Mouse (Mus musculus) stomach, embryonic 15.5 days (tissue): ENCODE results near the gene Stra6. TPM values are rescaled to one million over a fixed set of nuclear protein-coding genes. Genes with fewer than 3 reads are reported as not detected.
A peak's percentile ranks its signal among the peaks of the same experiment; 100 is the strongest.

Experiments used
- ATAC-seq: fragments of 200-750 bp; cut with Nextera tagmentation; 2 replicates; pipeline ENCODE4 v1.8.0; 2017; ENCODE audit warnings: low read depth, moderate number of reproducible peaks, moderate TSS enrichment; ENCODE audit not compliant: insufficient read depth, low FRiP score
- H3K27ac ChIP-seq: fragments of 300-500 bp; sonication (generic); 2 replicates; pipeline ENCODE4 v1.5.1; 2015; ENCODE audit warnings: mild to moderate bottlenecking, inconsistent platforms
- H3K27me3 ChIP-seq: fragments of 300-500 bp; sonication (generic); replicated peaks from 2 replicates; pipeline ENCODE4 v1.6.1; 2015; ENCODE audit warnings: inconsistent platforms
- H3K36me3 ChIP-seq: fragments of 300-500 bp; sonication (generic); 2 replicates; pipeline ENCODE4 v1.6.1; 2015; ENCODE audit warnings: inconsistent platforms
- H3K4me1 ChIP-seq: fragments of 300-500 bp; sonication (generic); 2 replicates; pipeline ENCODE4 v1.6.1; 2015; ENCODE audit warnings: inconsistent platforms
- H3K4me2 ChIP-seq: fragments of 300-500 bp; sonication (generic); 2 replicates; pipeline ENCODE4 v1.6.1; 2015; ENCODE audit warnings: mild to moderate bottlenecking, inconsistent platforms
- H3K4me3 ChIP-seq: fragments of 300-500 bp; sonication (generic); replicated peaks from 2 replicates; pipeline ENCODE4 v1.5.1; 2015; ENCODE audit warnings: inconsistent platforms
- H3K9ac ChIP-seq: fragments of 300-500 bp; sonication (generic); 2 replicates; pipeline ENCODE4 v1.6.1; 2015; ENCODE audit warnings: inconsistent platforms
- H3K9me3 ChIP-seq: fragments of 300-500 bp; sonication (generic); 2 replicates; pipeline ENCODE4 v1.6.1; 2016; ENCODE audit warnings: inconsistent platforms
- WGBS: fragments of 180-500 bp; shearing (Covaris S2); methylation state at CpG from one replicate; pipeline ENCODE4 v1.1.7; 2015; 5-methylcytosine and 5-hydroxymethylcytosine counted together
- polyA plus RNA-seq: library from polyadenylated mRNA; unstranded; fragments of >200 nt; fragmentation: Nextera tagmentation; extraction: Ambion mirVana; gene quantifications from 2 replicates; pipeline ENCODE4 v1.2.1, GENCODE M21; 2015

Stra6 gene
- polyA plus RNA-seq: 1.8 and 3.3 TPM in 2 replicates

DNA sequence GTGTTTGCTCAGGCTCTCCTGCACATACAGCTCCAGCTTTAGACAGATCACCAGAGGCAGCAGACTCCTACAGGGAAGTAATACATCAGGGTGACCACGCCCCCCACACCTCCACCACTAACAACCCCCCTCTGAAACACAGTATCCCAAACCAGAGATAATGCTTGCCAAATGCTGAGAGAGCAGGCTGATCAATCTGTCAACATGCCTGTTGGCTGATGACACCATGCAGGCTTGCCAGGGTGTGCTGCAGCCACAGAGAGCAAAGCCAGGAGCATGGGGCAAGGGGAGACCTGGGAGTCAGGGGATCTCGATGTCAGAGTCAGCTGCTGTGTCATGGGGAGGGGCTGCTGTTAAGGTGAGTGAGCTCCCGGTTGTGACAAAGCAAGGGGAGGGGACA lies at the start of gene Stra6:
Gene Stra6, plus strand, starts transcription at position 258 of the 400 bp plus-strand sequence.
- Histone ChIP-seq H3K36me3 (no peaks in the 10 kb centered on the region), H3K4me3 (no peak within 1 kb of the TSS), H3K4me1 (0 out of 2 replicates have a peak, but pooled peaks cover 5% of the 10 kb centered on the region), H3K9ac (no peak within 1 kb of the TSS), H3K9me3 (no peaks in the 10 kb centered on the region), H3K27ac (no peak within 1 kb of the TSS), H3K4me2 (no peak within 1 kb of the TSS), H3K27me3 (no peaks in the 10 kb centered on the region)
- 5% methylated on average over 3 of the region's 3 CpGs for WGBS
- ATAC-seq: no peak

DNA sequence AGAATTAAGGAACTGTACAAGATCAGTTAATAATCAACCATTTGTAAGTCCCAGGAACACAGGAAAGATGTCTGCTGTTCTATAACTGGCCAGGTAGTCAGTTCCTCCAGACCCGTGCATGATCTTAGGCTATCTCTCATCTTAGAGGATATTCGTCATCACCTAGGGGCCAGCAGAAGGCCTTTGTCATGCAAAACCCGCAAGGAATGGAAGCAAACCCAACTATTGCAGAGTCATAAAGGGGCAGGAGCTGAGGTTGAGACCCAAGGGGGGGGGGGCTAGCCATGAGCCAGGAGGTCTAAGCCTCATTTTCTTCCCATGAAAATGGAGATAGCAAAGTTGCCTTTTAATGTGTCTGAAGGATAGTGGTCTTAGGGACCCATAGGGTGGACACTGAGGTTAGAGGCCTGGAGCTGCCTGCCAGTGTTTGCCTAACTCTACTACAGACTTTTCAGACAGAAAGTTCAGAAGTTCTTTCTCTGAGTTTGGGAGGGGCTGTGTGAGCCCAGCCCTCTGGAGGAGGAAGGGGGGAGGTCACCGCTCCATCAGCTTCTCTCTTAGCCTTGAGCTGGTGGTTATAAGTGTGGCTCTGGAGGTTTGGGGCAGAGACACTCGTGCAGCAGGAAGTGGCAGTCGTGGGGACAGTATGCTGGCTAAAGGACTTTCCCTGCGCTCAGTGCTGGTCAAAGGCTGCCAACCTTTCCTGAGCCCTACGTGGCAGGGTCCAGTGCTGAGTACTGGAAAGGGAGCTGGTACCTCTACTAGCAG lies 49.0 kb upstream of the Stra6 start:
- Histone ChIP-seq H3K4me2 (no peak overlapping the region), H3K9ac (no peak overlapping the region), H3K27me3 (no peaks in the 10 kb centered on the region), H3K4me3 (no peak overlapping the region), H3K9me3 (no peaks in the 10 kb centered on the region), H3K4me1 (0 out of 2 replicates have a peak, but pooled peaks cover 3% of the 10 kb centered on the region), H3K36me3 (no peaks in the 10 kb centered on the region), H3K27ac (no peak overlapping the region)
- peak; percentile 27; the same call in 1 of the 2 replicates for ATAC-seq
- WGBS: 45% methylated on average over 8 of the region's 8 CpGs

- H3K4me2 ChIP-seq: no peak overlapping the region
- ATAC-seq: no peak
- no peaks in the 10 kb centered on the region for H3K9me3 ChIP-seq
- WGBS: 85% methylated on average over 6 of the region's 6 CpGs
- H3K36me3 ChIP-seq: no peaks in the 10 kb centered on the region
- 0 out of 2 replicates have a peak, but pooled peaks cover 1% of the 10 kb centered on the region for H3K27me3 ChIP-seq
- no peak overlapping the region for H3K27ac ChIP-seq
- H3K4me1 ChIP-seq: 0 out of 2 replicates have a peak, but pooled peaks cover 3% of the 10 kb centered on the region
- no peak overlapping the region for H3K9ac ChIP-seq
- no peak overlapping the region for H3K4me3 ChIP-seq
Measured at GRCm38 (mm10) chr9:58015856-58016255, 47.7 kb upstream of the Stra6 start.

DNA sequence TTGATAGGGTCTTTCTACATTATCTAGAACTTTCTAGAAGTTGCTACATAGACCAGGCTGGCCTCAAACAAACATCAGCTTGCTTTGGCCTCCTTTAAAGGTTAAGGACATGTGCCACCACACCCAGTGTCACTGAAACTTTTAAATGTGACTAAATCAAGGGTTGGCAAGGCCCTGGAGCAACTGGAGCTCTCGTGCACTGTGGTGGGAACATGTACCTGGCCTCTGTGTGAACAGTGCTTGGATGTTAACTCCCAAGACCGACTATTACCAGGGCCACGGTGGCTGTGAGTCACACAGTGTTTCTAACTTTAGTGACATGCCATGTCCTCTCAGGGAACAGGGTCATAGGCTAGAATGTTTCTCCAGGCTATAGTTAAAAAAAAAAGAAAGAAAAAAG lies 46.6 kb upstream of the Stra6 start:
- no peaks in the 10 kb centered on the region for H3K36me3 ChIP-seq
- H3K9me3 ChIP-seq: no peaks in the 10 kb centered on the region
- no peak for ATAC-seq
- H3K27ac ChIP-seq: no peak overlapping the region
- H3K27me3 ChIP-seq: 0 out of 2 replicates have a peak, but pooled peaks cover 2% of the 10 kb centered on the region
- no peaks in the 10 kb centered on the region for H3K4me1 ChIP-seq
- H3K4me2 ChIP-seq: no peak overlapping the region
- WGBS: 69% methylated on average over 3 of the region's 3 CpGs
- no peak overlapping the region for H3K4me3 ChIP-seq
- H3K9ac ChIP-seq: no peak overlapping the region

GRCm38 (mm10) chr9:58018385-58018784 lies 45.2 kb upstream of the Stra6 start:
- WGBS: 87% methylated on average over 5 of the region's 5 CpGs
- Histone ChIP-seq H3K36me3 (no peaks in the 10 kb centered on the region), H3K4me1 (no peaks in the 10 kb centered on the region), H3K4me2 (no peak overlapping the region), H3K9ac (no peak overlapping the region), H3K4me3 (no peak overlapping the region), H3K9me3 (no peaks in the 10 kb centered on the region), H3K27me3 (0 out of 2 replicates have a peak, but pooled peaks cover 2% of the 10 kb centered on the region), H3K27ac (no peak overlapping the region)
- no peak for ATAC-seq

DNA sequence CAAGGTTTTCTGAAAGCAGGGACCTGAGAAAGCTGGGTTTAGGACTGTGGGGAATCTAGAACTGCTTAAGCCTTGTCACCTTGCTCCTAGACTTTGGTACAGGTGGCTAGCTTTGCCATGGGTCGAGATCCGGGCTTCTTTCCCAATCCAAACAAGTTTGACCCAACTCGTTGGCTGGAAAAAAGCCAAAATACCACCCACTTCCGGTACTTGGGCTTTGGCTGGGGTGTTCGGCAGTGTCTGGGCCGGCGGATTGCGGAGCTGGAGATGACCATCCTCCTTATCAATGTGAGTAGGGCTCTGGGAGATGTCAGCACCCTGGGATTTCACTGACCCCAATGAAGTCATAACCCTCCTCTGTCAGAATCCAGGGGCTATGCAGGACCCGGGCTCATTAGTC lies 37.6 kb upstream of the Stra6 start:
- Histone ChIP-seq H3K4me3 (no peak overlapping the region), H3K27me3 (no peaks in the 10 kb centered on the region), H3K9me3 (no peaks in the 10 kb centered on the region), H3K36me3 (no peaks in the 10 kb centered on the region), H3K9ac (no peak overlapping the region), H3K27ac (no peak overlapping the region), H3K4me1 (no peaks in the 10 kb centered on the region), H3K4me2 (no peak overlapping the region)
- ATAC-seq: no peak
- WGBS: 90% methylated on average over 9 of the region's 9 CpGs

GRCm38 (mm10) chr9:58027426-58028180 lies 36.0 kb upstream of the Stra6 start:
- H3K4me1 ChIP-seq: no peaks in the 10 kb centered on the region
- no peaks in the 10 kb centered on the region for H3K9me3 ChIP-seq
- no peaks in the 10 kb centered on the region for H3K36me3 ChIP-seq
- H3K27me3 ChIP-seq: no peaks in the 10 kb centered on the region
- no peak overlapping the region for H3K4me3 ChIP-seq
- 35% methylated on average over 2 of the region's 2 CpGs for WGBS
- H3K9ac ChIP-seq: no peak overlapping the region
- no peak overlapping the region for H3K27ac ChIP-seq
- H3K4me2 ChIP-seq: no peak overlapping the region
- no peak for ATAC-seq

GRCm38 (mm10) chr9:58028841-58029240 lies 34.7 kb upstream of the Stra6 start:
- Histone ChIP-seq H3K4me3 (no peak overlapping the region), H3K36me3 (no peaks in the 10 kb centered on the region), H3K4me2 (no peak overlapping the region), H3K9ac (no peak overlapping the region), H3K27ac (no peak overlapping the region), H3K27me3 (no peaks in the 10 kb centered on the region), H3K9me3 (no peaks in the 10 kb centered on the region), H3K4me1 (no peaks in the 10 kb centered on the region)
- WGBS: 55% methylated on average over 5 of the region's 5 CpGs
- ATAC-seq: no peak

- Histone ChIP-seq H3K36me3 (no peaks in the 10 kb centered on the region), H3K9me3 (no peaks in the 10 kb centered on the region), H3K4me2 (no peak overlapping the region), H3K4me3 (no peak overlapping the region), H3K9ac (no peak overlapping the region), H3K27ac (no peak overlapping the region), H3K4me1 (no peaks in the 10 kb centered on the region), H3K27me3 (no peaks in the 10 kb centered on the region)
- ATAC-seq: no peak
- 77% methylated on average over 6 of the region's 6 CpGs for WGBS
Measured at GRCm38 (mm10) chr9:58029635-58030034, 34.0 kb upstream of the Stra6 start.

- Histone ChIP-seq H3K9ac (no peak overlapping the region), H3K27ac (no peak overlapping the region), H3K9me3 (no peaks in the 10 kb centered on the region), H3K4me3 (no peak overlapping the region), H3K4me2 (no peak overlapping the region), H3K4me1 (no peaks in the 10 kb centered on the region), H3K36me3 (no peaks in the 10 kb centered on the region), H3K27me3 (0 out of 2 replicates have a peak, but pooled peaks cover 2% of the 10 kb centered on the region)
- 70% methylated on average over 5 of the region's 5 CpGs for WGBS
- ATAC-seq: no peak
Measured at GRCm38 (mm10) chr9:58031895-58032294, 31.7 kb upstream of the Stra6 start.

- Histone ChIP-seq H3K36me3 (no peaks in the 10 kb centered on the region), H3K27me3 (0 out of 2 replicates have a peak, but pooled peaks cover 12% of the 10 kb centered on the region), H3K9me3 (no peaks in the 10 kb centered on the region), H3K4me1 (no peaks in the 10 kb centered on the region), H3K4me3 (no peak overlapping the region), H3K27ac (no peak overlapping the region), H3K4me2 (no peak overlapping the region), H3K9ac (no peak overlapping the region)
- 75% methylated on average over 2 of the region's 2 CpGs for WGBS
- ATAC-seq: no peak
Measured at GRCm38 (mm10) chr9:58035519-58035918, 28.1 kb upstream of the Stra6 start.
